Comparison of ENCODE assay signal across 9 mouse cellular contexts in the genomic region with DNA sequence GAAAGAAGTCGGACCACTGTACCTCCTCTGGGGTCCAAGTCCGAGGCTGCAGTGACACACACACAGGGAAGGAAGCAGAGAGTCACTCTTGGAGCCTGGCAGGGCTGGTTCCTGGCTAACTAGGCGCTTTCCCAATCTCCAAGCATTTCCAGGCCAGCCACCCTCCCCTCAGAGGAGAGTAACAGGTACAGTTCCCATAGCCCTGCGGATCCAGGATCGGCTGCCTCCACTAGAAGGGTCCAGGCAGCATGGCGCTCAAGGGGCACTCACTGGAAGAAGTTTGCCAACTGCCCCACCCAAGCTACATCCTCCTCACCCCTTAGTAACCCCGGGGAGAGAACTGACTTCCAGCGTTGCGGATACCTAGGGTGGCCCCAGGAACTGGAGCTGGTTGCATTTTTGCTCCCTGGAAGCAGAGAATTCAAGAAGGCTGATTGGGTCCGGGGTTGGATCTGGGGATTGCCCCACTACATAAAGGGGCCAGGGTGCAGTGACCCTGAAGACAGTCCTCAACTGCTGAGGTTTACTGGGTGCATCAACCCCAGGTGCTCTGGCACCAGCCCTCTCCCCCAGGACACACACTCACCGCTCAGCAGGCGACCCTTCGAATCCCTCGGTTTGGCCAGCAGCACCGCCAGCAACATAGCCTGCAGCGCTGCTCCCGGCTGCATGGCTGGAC. TPM values are rescaled to one million over a fixed set of nuclear protein-coding genes. Genes with fewer than 3 reads are reported as not detected.
DNase-seq lines count a peak whose midpoint lies in the region; ATAC-seq lines count a peak whose summit lies in the region.
"Had no signal": no experiment of that assay in that cellular context is flagged by ENCODE, and none has a peak within 500 bp of the region (broad histone marks: within the 10 kb centered on the region; RNA-seq: fewer than 3 reads in every experiment).

No protein-coding gene starts in this region.

- peak overlapping the region; percentile 62 for H3K4me2 ChIP-seq in hindbrain, embryonic 13.5 days
- H3K4me2 ChIP-seq in liver, embryonic 15.5 days, result peak overlapping the region; percentile 72
- peak overlapping the region; percentile 78 for H3K4me2 ChIP-seq in neural tube, embryonic 12.5 days (replicated peaks)

- H3K4me1 ChIP-seq in hindbrain, embryonic 13.5 days (replicated peaks), result peaks cover 18% of the 10 kb centered on the region
- H3K4me1 ChIP-seq in liver, embryonic 15.5 days (replicated peaks), result peaks cover 12% of the 10 kb centered on the region
- H3K4me1 ChIP-seq in neural tube, embryonic 12.5 days, result peaks cover 16% of the 10 kb centered on the region

- H3K36me3 ChIP-seq in hindbrain, embryonic 13.5 days, result no peaks in the 10 kb centered on the region
- no peaks in the 10 kb centered on the region for H3K36me3 ChIP-seq in liver, embryonic 15.5 days (replicated peaks)
- no peaks in the 10 kb centered on the region for H3K36me3 ChIP-seq in neural tube, embryonic 12.5 days

- peak overlapping the region; percentile 55 for H3K9ac ChIP-seq in hindbrain, embryonic 13.5 days
- no peak overlapping the region for H3K9ac ChIP-seq in liver, embryonic 15.5 days
- peak overlapping the region; percentile 35 for H3K9ac ChIP-seq in neural tube, embryonic 12.5 days

- peak; percentile 29 for DNase-seq in adrenal gland, adult 2 months
- DNase-seq in adrenal gland, adult 8-10 months, result no peak
- peak; percentile 7 to 28 for DNase-seq in adrenal gland, postnatal 36 days
- DNase-seq in testis, postnatal 14 days (ENCODE audit: low spot score), result no peak

- H3K27me3 ChIP-seq in hindbrain, embryonic 13.5 days, result peaks cover 28% of the 10 kb centered on the region
- H3K27me3 ChIP-seq in liver, embryonic 15.5 days, result peaks cover 6% of the 10 kb centered on the region; the same call in 1 of the 2 replicates
- H3K27me3 ChIP-seq in neural tube, embryonic 12.5 days (replicated peaks), result peaks cover 12% of the 10 kb centered on the region; the same call in 1 of the 2 replicates

- H3K27ac ChIP-seq in hindbrain, embryonic 13.5 days, result no peak overlapping the region; the same call in 1 of the 2 replicates
- no peak overlapping the region for H3K27ac ChIP-seq in liver, embryonic 15.5 days (replicated peaks)
- H3K27ac ChIP-seq in neural tube, embryonic 12.5 days, result no peak overlapping the region

- peak overlapping the region; percentile 38 for H3K4me3 ChIP-seq in hindbrain, embryonic 13.5 days
- peak overlapping the region; percentile 48 for H3K4me3 ChIP-seq in liver, embryonic 15.5 days (replicated peaks)
- peak overlapping the region; percentile 36 for H3K4me3 ChIP-seq in neural tube, embryonic 12.5 days

- ATAC-seq in erythroblast, adult 5-6 weeks (replicated peaks; ENCODE audit: low FRiP score, poor library complexity, severe bottlenecking), result 0 out of 2 replicates have a peak, but pooled peaks have one; percentile 38
- peak; percentile 36 for ATAC-seq in hindbrain, embryonic 13.5 days (ENCODE audit: low FRiP score)
- ATAC-seq in liver, embryonic 15.5 days (ENCODE audit: insufficient read depth), result peak; percentile 28; the same call in 1 of the 2 replicates
- peak; percentile 53 for ATAC-seq in neural tube, embryonic 12.5 days (ENCODE audit: low FRiP score, low read depth)

- H3K9me3 ChIP-seq in hindbrain, embryonic 13.5 days, result no peaks in the 10 kb centered on the region
- H3K9me3 ChIP-seq in liver, embryonic 15.5 days (replicated peaks), result no peaks in the 10 kb centered on the region
- H3K9me3 ChIP-seq in neural tube, embryonic 12.5 days, result no peaks in the 10 kb centered on the region

- WGBS in hindbrain, embryonic 13.5 days, result 1% methylated on average over 17 of the region's 17 CpGs
- 1% methylated on average over 17 of the region's 17 CpGs for WGBS in liver, embryonic 15.5 days (ENCODE audit: insufficient replicate concordance)
- WGBS in neural tube, embryonic 12.5 days, result 2% methylated on average over 17 of the region's 17 CpGs

RNA-seq across cellular contexts. Expression of a gene that starts 0.5 kb away (rescaled TPM):
- total RNA-seq in adrenal gland, adult 2 months (2021), result 1 to 10 TPM; 5.8 to 9.1 TPM
- polyA plus RNA-seq in adrenal gland, adult 2 months (2012; rRNA removed), result 1.2 and 2.8 TPM in 2 replicates
- total RNA-seq in adrenal gland, adult 8-10 months (2022), result 10 to 100 TPM in 1 of 4 experiments, 1 to 10 TPM in 3; 6.1 to 10.9 (median 9.7) TPM
- 1 to 10 TPM; 6.5 to 8.3 TPM for total RNA-seq in adrenal gland, postnatal 36 days (2021)
- total RNA-seq in erythroblast, adult 5-6 weeks (2015; ENCODE audit: low replicate concordance), result 0.58 and 0.63 TPM in 2 replicates
- 9.3 TPM in 1 of 2 replicates, not detected in the other for total RNA-seq in erythroblast, adult 5-6 weeks (2017; ENCODE audit: low replicate concordance)
- 2.0 and 2.1 TPM in 2 replicates for polyA plus RNA-seq in hindbrain, embryonic 13.5 days (2015; fragmentation: Nextera tagmentation; extraction: Ambion mirVana)
- 1.7 and 1.8 TPM in 2 replicates for polyA plus RNA-seq in liver, embryonic 15.5 days (2015; fragmentation: Nextera tagmentation; extraction: Ambion mirVana)
- polyA plus RNA-seq in neural tube, embryonic 12.5 days (2016; fragmentation: Nextera tagmentation; extraction: Ambion mirVana), result 2.0 and 2.1 TPM in 2 replicates

RNA-seq across cellular contexts. Expression of a gene that starts 15.7 kb away (rescaled TPM):
- total RNA-seq in adrenal gland, adult 2 months (2021), result not detected
- polyA plus RNA-seq in adrenal gland, adult 2 months (2012; rRNA removed), result not detected in 2 replicates
- total RNA-seq in adrenal gland, adult 8-10 months (2022), result not detected
- total RNA-seq in adrenal gland, postnatal 36 days (2021), result not detected
- not detected in 2 replicates for total RNA-seq in erythroblast, adult 5-6 weeks (2015; ENCODE audit: low replicate concordance)
- total RNA-seq in erythroblast, adult 5-6 weeks (2017; ENCODE audit: low replicate concordance), result not detected in 2 replicates
- not detected in 2 replicates for polyA plus RNA-seq in hindbrain, embryonic 13.5 days (2015; fragmentation: Nextera tagmentation; extraction: Ambion mirVana)
- not detected in 2 replicates for polyA plus RNA-seq in liver, embryonic 15.5 days (2015; fragmentation: Nextera tagmentation; extraction: Ambion mirVana)
- polyA plus RNA-seq in neural tube, embryonic 12.5 days (2016; fragmentation: Nextera tagmentation; extraction: Ambion mirVana), result not detected in 2 replicates
- polyA plus RNA-seq: large intestine, adult 2 months had no signal

RNA-seq across cellular contexts. Expression of a gene that starts 25.4 kb away (rescaled TPM):
- not detected for total RNA-seq in adrenal gland, adult 2 months (2021)
- not detected in 2 replicates for polyA plus RNA-seq in adrenal gland, adult 2 months (2012; rRNA removed)
- total RNA-seq in adrenal gland, adult 8-10 months (2022), result under 1 TPM in 2 of 4 experiments, not detected in 2; 0.49 to 0.70 TPM
- under 1 TPM in 1 of 2 experiments, not detected in 1; 0.49 TPM for total RNA-seq in adrenal gland, postnatal 36 days (2021)
- not detected in 2 replicates for total RNA-seq in erythroblast, adult 5-6 weeks (2015; ENCODE audit: low replicate concordance)
- total RNA-seq in erythroblast, adult 5-6 weeks (2017; ENCODE audit: low replicate concordance), result not detected in 2 replicates
- 1.2 and 2.1 TPM in 2 replicates for polyA plus RNA-seq in hindbrain, embryonic 13.5 days (2015; fragmentation: Nextera tagmentation; extraction: Ambion mirVana)
- not detected in 2 replicates for polyA plus RNA-seq in liver, embryonic 15.5 days (2015; fragmentation: Nextera tagmentation; extraction: Ambion mirVana)
- polyA plus RNA-seq in neural tube, embryonic 12.5 days (2016; fragmentation: Nextera tagmentation; extraction: Ambion mirVana), result 0.20 TPM in 1 of 2 replicates, not detected in the other
- polyA plus RNA-seq: large intestine, adult 2 months had no signal

Comparison
In these comparisons a context has a peak if more than half of its experiments do, and no peak if none do; other contexts are left out.
1. DNase-seq: peak in adrenal gland, adult 2 months (single experiment) and adrenal gland, postnatal 36 days (2 of 2); none in adrenal gland, adult 8-10 months (single experiment) and testis, postnatal 14 days (single experiment).
2. Peak in every context shown above with its lines, with median percentiles within 50 percentile points of each other: ATAC-seq, H3K4me2 ChIP-seq and H3K4me3 ChIP-seq.